In the genomic region with DNA sequence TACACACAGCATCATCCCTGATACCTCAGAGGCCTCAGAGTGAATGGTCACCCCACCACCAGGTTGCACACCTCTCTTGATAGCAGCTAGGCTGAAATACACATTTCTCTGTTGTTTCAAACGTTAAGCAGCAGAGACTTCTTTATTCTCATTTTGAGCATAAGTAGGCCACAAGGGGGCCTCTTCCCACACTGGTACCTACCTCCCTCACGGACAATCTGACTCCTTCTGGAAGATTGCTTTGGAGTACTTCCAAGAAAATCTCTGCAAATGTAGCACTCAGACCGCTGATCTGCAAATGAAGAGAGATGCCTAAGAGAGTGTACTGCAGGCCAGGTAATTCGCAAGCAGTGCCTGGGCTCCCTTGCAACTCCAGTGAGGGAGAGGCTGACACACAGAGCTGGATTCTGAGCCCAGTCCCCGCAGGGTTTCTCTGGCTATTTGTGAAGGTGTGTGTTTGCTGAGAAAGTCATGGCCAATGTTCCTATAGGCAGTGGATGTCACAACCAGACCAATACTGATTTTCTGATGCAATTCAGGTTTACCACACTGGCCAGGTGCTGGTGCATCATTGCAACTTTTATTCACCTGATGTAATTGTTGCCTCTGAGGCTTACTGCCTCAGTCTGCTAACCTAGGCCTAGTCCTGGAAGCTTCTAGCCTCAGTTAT, we compare ENCODE assay signal across 8 mouse cellular contexts. TPM values are rescaled to one million over a fixed set of nuclear protein-coding genes. Genes with fewer than 3 reads are reported as not detected.
DNase-seq lines count a peak whose midpoint lies in the region; ATAC-seq and TF ChIP-seq lines count a peak whose summit lies in the region.

No protein-coding gene starts in this region.

- no peak overlapping the region for H3K9ac ChIP-seq in heart, adult 2 months (ENCODE audit: low read depth, low read length)
- no peak overlapping the region for H3K9ac ChIP-seq in heart, embryonic 14.5 days (ENCODE audit: low read length)

- H3K9me3 ChIP-seq in heart, embryonic 14.5 days (ENCODE audit: control insufficient read depth, low read length) = no peaks in the 10 kb centered on the region

- no peak overlapping the region for H3K4me2 ChIP-seq in heart, embryonic 14.5 days (ENCODE audit: low read length)

- H3K36me3 ChIP-seq in heart, adult 2 months (ENCODE audit: control insufficient read depth, insufficient read depth, low read length) = peaks cover 11% of the 10 kb centered on the region
- H3K36me3 ChIP-seq in heart, embryonic 14.5 days (ENCODE audit: control insufficient read depth, insufficient read depth, low read length) = peaks cover 35% of the 10 kb centered on the region

- no peak for TF ChIP-seq EP300 in heart, adult 2 months (IDR thresholded peaks at IDR 0.05; ENCODE audit: insufficient read depth, low read depth, low read length)

- no peak for DNase-seq in heart, adult 2 months
- DNase-seq in heart, adult 9 months (ENCODE audit: low spot score in 2 of 2) = no peak
- DNase-seq in 416B (ENCODE audit: low read depth) = peak; percentile 16
- DNase-seq in R1 (ENCODE audit: low read depth, low spot score) = peak; percentile 42
- peak; percentile 54 for DNase-seq in lung, postnatal 10 days
- DNase-seq in thymus, postnatal 25 days = no peak
- no peak for DNase-seq in spleen, adult 18-20 months

- no peak overlapping the region for H3K27ac ChIP-seq in heart, adult 2 months
- peak overlapping the region; percentile 40 to 48; a peak in 3 of 4 replicates for H3K27ac ChIP-seq in heart, embryonic 14.5 days (replicated peaks in 1 of 2; ENCODE audit: control insufficient read depth in 1 of 2, insufficient read depth in 1 of 2, low read depth in 2 of 2, low read length in 2 of 2)

- no peak for TF ChIP-seq POLR2A in heart, adult 2 months (IDR thresholded peaks at IDR 0.05; ENCODE audit: insufficient read depth, low read depth, low read length)

- intact Hi-C loops in heart, adult 2 months (cut with DNase I) = no loop called here

- no peaks in the 10 kb centered on the region for H3K79me2 ChIP-seq in heart, adult 2 months (replicated peaks; ENCODE audit: control insufficient read depth, insufficient read depth, low read length)

- no peak overlapping the region for H3K4me3 ChIP-seq in heart, adult 2 months
- H3K4me3 ChIP-seq in heart, embryonic 14.5 days (ENCODE audit: control insufficient read depth in 1 of 2, insufficient read depth in 1 of 2, low read depth in 1 of 2, low read length in 2 of 2) = no peak overlapping the region

- no peaks in the 10 kb centered on the region for H3K27me3 ChIP-seq in heart, adult 2 months (ENCODE audit: control insufficient read depth, insufficient read depth, low read length)
- no peaks in the 10 kb centered on the region for H3K27me3 ChIP-seq in heart, embryonic 14.5 days (ENCODE audit: control insufficient read depth, insufficient read depth, low read length)

- 37% methylated on average over 5 of the region's 5 CpGs for WGBS in heart, adult 2 months
- 38% methylated on average over 5 of the region's 5 CpGs for WGBS in heart, embryonic 14.5 days

- TF ChIP-seq CTCF in heart, adult 2 months (IDR thresholded peaks at IDR 0.05) = peak; percentile 59

- ATAC-seq in heart, embryonic 14.5 days (ENCODE audit: insufficient number of reproducible peaks, insufficient read depth, low FRiP score, low read depth) = no peak

- peaks cover 2% of the 10 kb centered on the region; the same call in 1 of the 2 replicates for H3K4me1 ChIP-seq in heart, adult 2 months (ENCODE audit: control insufficient read depth, insufficient read depth, low read length)
- H3K4me1 ChIP-seq in heart, embryonic 14.5 days (ENCODE audit: control insufficient read depth in 2 of 2, insufficient read depth in 2 of 2, low read length in 2 of 2) = peaks cover 7 to 33% of the 10 kb centered on the region in 2 experiments

RNA-seq across cellular contexts. Expression of a gene that starts 13.6 kb away (rescaled TPM):
- 10 to 100 TPM; 14.1 to 15.4 TPM for total RNA-seq in heart, adult 2 months (2021)
- polyA plus RNA-seq in heart, adult 2 months (2012; rRNA removed) = 20.0 and 22.9 TPM in 2 replicates
- 22.8 and 26.6 TPM in 2 replicates for polyA plus RNA-seq in heart, embryonic 14.5 days (2014; fragmentation: Nextera tagmentation; extraction: Ambion mirVana)

RNA-seq across cellular contexts. Expression of a gene that starts 35.7 kb away (rescaled TPM):
- total RNA-seq in heart, adult 2 months (2021) = not detected
- polyA plus RNA-seq in heart, adult 2 months (2012; rRNA removed) = 0.32 and 1.2 TPM in 2 replicates
- polyA plus RNA-seq in heart, embryonic 14.5 days (2014; fragmentation: Nextera tagmentation; extraction: Ambion mirVana) = 0.15 TPM in 1 of 2 replicates, not detected in the other

RNA-seq across cellular contexts. Expression of a gene that starts 56.7 kb away (rescaled TPM):
- 10 to 100 TPM; 59.8 to 64.9 TPM for total RNA-seq in heart, adult 2 months (2021)
- 21.1 and 35.8 TPM in 2 replicates for polyA plus RNA-seq in heart, adult 2 months (2012; rRNA removed)
- 107 and 119 TPM in 2 replicates for polyA plus RNA-seq in heart, embryonic 14.5 days (2014; fragmentation: Nextera tagmentation; extraction: Ambion mirVana)

RNA-seq across cellular contexts. Expression of a gene that starts 57.3 kb away (rescaled TPM):
- total RNA-seq in heart, adult 2 months (2021) = 100 to 1,000 TPM; 245 to 496 TPM
- 109 and 193 TPM in 2 replicates for polyA plus RNA-seq in heart, adult 2 months (2012; rRNA removed)
- 127 and 130 TPM in 2 replicates for polyA plus RNA-seq in heart, embryonic 14.5 days (2014; fragmentation: Nextera tagmentation; extraction: Ambion mirVana)

RNA-seq across cellular contexts. Expression of a gene that starts 57.6 kb away (rescaled TPM):
- total RNA-seq in heart, adult 2 months (2021) = 10 to 100 TPM; 65.7 to 69.9 TPM
- polyA plus RNA-seq in heart, adult 2 months (2012; rRNA removed) = 24.1 and 32.9 TPM in 2 replicates
- 93.8 and 101 TPM in 2 replicates for polyA plus RNA-seq in heart, embryonic 14.5 days (2014; fragmentation: Nextera tagmentation; extraction: Ambion mirVana)

Comparison
In these comparisons a context has a peak if more than half of its experiments do, and no peak if none do; other contexts are left out.
1. DNase-seq: peak in 416B (single experiment), R1 (single experiment) and lung, postnatal 10 days (single experiment); none in heart, adult 2 months (0 of 2), heart, adult 9 months (0 of 2), thymus, postnatal 25 days (single experiment) and spleen, adult 18-20 months (0 of 2).